Mouse (Mus musculus): ENCODE results near the gene Rev3l.

Gene Rev3l

DNA sequence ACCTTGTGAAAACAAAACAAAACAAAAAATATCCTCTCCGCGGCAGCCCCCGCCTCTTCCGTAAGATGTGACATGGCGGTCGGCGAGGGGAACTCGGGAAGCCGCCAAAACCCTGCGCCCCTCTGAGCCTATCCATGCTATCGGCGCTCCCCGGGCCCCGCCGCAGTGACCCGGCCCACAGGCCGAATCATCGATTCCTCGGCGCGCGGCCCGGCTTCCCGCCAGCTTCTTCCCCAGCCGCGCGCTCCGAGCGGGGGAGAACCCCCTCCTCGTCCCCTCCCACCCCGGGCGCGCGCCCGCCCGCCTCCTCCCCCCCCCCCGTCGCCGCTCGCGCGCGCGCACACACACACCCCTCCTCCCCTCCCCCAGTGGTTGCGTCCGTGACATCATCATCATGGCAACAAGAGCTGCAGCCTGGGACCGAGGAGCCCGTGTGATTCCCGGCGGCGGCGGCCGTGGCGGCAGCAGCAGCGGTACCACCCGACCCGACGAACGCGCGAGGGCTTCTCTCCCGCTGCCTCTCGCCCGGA, at the start of gene Rev3l:
Rev3l (plus strand) TSS at position 383 of the 530 bp plus-strand sequence.
- DNase-seq (ENCODE audit: low read depth, low spot score), result peak; percentile 94

DNA sequence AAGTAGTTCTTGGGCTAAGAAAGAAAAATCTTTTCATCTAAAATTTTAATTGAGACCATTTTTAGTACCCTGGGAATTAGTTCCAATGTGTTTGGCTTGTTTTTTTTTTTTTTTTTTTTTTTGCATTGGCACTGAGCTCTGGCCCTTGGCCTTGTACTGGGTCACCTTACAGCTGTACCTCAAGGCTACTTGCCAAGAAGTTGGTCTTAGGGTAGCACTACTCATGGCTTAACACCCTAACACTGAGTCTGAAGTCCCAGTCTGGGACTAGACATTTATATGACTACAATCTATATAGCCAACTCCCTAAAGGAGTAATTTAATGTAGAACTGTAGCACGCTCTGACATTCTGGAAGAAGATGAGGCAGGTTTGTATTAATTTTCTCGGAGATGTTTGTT, 49.4 kb upstream of the Rev3l start:
- no peak for DNase-seq (ENCODE audit: low read depth, low spot score)

DNA sequence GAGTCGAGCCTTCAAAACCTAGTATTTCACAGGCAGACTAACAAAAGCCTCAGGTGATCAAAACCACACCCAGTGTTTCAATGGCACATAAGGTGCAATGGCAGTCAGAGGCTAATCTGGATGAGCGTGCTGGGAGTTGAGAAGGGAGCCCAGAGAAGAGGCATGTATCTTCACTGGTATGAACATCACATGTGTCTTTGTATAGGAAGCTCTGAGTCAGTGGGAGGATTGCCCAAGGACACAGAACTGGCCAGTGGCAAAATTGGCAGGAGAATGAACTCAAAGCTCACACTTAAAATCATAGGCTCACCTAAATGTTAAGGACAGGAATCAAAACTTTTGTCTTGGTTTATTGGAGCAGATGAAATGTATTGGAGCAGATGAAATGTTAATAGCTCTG, 48.4 kb upstream of the Rev3l start:
- DNase-seq (ENCODE audit: low read depth, low spot score), result no peak

DNA sequence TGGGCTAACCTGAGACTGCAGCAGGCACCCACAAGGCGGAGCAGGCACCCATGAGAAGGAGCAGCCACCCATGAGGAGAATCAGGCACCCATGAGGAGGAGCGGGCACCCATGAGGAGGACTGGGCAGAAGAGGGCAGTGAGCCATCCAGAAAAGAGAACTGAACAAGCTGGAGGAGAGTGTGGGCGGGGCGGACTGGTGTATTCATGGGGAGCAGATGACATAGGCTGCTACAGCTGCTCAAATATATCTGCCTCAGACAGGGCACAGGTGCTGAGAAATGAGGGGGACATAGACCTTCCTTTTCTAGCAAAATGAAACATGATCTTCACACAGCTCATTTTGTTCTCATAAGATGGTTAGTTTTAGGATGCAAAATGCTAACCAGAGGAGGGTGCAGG, 45.1 kb upstream of the Rev3l start:
- no peak for DNase-seq (ENCODE audit: low read depth, low spot score)

DNA sequence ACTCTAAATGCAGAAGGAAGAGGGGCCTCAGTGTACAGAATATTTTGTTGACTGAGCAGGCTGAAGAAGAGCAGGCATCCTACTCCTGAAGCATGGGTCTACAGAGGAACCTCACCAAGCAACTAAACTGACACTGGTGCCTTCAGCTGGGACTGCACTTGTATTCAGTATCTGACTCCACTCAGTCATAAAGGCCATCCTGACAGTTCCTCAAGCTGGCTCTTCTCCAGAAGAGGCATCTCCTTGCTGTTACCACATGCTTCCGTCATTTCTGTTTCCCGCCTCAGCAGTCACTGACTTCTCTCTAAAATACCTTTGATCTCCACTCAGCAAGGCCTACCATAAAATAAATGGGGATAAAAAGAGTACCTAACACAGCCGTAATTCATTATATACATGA, 44.1 kb upstream of the Rev3l start:
- no peak for DNase-seq (ENCODE audit: low read depth, low spot score)

DNA sequence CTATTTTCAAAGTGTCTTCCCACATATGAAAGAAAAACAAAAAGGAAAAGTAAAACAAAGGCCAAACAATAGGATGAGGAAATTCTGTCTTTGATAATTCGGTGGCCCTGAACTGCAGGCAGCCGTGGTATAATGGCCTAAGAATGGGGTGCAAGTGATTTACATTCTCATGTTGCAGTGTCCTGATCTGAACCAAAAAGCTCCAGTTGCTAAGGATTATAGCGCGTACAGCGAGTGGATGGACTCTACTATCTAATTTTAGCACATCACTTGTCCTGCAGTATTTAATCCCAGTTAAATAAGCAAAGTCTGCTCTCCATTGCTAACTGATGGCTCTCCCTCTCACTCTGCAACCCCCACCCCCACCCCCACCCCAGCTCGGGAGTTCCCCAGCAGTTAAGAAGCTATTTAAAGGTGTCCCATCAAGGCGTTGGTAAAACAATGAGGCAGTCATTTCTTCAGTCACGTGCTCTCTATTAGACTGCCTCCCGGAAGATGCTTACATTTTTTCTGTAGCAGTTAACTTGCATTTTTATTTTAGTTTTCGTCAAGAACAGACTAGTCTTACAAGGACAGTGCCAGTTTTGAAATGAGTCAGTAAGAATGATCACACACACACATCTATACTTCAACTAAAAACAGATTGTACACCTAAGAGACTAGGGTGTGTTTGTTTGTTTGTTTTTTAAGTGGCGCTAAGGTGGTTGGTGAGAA, 40.4 kb upstream of the Rev3l start:
- no peak for DNase-seq (ENCODE audit: low read depth, low spot score)

DNA sequence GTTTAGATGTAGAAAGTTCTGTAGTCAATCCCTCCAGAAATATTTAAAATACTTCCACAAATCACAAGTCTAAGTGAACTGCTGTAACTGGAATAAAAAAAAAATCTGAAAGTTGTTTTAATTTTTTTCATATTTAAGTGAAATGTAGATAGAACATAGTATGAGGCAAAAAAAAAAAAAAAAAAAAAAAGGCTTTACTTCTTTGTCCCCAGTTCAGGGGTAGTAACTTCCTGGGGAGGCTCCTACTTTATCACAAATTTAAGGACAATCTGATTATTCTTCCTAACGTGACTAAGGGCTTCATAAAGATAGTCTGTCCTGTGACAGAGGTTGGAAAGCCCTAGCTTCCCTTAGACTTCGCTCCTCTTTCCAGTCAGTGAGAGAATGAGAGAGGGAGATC, 39.8 kb upstream of the Rev3l start:
- DNase-seq (ENCODE audit: low read depth, low spot score), result no peak

DNA sequence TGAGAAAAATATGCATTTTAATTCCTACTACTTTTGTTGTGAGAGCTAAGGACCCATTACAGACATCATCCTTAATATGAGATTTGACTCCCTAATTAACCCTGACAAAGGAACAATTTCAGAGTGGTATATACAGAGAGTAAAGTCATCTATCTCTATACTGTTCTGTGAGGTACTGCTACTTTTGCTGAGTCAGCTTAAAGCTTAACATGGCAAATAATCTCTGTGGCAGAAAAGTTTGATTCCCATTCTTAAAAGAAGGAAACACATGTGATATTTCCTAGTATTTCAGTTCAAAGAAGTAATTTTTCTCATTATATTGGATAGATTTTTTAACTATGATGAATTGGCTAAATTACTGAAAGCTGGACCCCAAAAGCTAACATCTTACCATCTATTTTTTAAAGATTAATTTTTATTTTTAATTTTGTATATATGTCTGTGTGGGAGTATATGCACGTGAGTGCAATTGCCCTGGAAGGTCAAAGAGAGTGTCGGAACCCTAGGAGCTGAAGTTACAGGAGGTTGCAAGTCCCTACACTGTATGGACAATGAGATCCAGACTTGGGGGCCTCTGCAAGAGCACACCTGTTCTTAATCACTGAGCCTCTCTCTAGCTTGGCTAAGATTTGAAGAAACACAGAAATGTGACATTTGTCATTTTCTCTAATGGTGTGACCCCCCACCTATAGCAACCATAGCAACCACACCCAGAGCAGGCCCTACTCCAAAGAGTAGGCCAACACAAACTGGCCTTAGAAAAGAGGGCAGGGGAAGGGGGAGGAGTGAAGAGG, 24.0 kb upstream of the Rev3l start:
- peak; percentile 28 for DNase-seq (ENCODE audit: low read depth, low spot score)

DNA sequence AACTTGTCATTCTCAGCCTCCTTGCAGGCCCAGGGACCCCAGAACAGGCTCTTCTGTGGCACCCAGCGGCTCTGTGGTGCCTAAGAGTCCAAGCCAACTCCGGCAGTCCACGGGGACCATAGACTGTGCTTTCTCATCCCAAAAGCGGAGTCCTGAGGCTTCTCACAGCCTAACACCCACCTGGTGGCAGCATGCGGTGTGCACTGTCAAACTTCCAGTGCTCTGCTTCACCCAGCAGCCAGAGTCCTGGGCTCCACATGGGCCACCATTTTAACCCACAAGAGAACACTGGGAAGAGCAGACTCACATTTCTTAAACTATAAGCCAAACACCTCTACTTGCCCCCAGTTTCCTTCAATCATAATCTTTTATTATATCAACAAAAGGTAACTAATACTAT, 15.0 kb upstream of the Rev3l start:
- DNase-seq (ENCODE audit: low read depth, low spot score), result no peak

DNA sequence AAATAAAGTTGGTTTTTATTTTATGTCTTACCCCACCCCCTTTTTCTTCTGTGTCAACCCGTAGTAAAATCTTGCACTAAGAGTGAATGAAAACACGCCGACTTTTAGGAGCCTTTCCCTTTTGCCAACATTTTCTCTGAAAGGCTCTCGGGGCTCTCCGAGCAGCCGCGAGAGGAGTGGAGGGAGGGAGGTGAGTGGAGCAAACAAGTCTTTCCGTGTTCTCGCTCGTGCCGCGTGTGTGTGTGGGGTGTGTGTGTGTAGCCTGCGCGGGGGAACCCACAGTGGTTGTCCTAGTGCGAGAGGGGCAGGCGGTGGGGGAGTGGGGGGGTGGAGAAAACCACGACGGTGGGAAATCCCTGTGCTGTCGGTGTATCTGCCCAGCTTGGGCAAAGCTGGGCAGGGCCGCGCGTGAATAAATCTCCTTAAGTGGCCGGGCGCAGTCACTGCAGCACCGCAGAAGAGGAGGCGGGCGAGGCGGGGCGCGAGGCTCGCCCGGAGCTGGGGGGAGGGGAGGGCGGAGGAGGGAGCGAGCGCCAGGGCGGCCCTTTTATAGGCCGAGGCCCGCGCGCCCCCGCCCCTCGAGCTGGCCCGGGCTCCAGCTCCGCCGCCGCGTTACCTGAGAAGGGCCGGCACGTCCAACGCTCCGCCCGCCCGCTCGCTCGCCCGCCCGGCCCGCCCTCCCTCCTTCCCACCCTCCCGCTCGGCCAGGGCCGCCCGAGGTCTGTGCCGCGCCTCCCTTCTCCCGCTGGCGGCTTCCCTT, 762 bp upstream of the Rev3l start:
- peak; percentile 94 for DNase-seq (ENCODE audit: low read depth, low spot score)

DNA sequence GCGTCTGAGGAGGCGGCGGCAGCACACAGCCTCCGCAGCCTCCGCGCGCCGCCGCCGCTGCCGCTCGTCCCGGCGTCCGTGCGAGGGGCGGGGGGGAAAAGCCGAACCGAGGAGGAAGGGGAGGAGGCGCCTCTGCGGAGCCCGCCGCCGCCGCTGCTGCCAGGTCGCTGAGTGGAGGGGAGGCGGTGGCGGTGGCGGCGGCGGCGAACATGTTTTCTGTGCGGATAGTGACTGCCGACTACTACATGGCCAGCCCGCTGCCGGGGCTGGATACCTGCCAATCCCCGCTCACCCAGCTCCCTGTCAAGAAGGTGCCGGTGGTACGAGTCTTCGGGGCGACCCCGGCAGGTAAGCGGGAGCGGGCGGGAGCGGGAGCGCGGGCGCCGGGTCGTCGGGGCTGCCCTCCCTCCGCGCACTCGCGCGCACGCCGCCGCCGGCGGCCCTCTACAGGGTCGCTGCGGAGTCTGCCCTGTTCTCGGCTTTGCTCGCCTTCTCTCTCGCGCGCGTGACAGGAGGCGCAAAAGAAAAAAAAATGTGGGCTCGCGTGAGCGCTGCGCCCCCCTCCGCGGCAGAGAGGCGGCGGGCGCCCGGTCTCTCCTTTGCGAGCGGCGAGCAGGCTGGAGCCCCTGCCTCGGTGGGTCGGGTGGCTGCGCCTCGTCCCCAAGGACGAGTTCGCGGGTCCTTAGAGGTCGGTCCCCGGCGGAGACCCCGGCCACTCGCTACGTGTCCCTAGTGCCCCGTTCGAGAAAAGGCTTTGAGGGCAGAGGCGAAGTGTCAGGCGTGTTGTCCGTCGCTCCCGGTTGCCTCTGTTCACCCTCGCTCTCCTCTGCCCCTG, 565 bp downstream of the Rev3l start:
- DNase-seq (ENCODE audit: low read depth, low spot score), result peak; percentile 82

DNA sequence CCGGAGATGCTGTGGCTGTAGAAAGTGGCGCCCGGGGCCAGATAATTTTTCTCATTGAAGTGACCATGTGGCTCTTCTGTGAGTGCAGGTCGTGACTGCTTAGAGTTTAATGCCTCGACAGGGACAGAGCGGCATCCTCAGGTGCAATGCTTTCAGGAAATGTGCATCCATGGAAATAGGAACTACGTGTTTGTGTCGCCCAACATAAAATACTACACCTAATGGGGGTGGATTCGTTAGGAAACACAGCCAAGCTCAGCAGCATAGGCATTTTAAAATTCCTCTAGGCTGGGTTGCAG, 1.1 kb downstream of the Rev3l start:
- no peak for DNase-seq (ENCODE audit: low read depth, low spot score)

DNA sequence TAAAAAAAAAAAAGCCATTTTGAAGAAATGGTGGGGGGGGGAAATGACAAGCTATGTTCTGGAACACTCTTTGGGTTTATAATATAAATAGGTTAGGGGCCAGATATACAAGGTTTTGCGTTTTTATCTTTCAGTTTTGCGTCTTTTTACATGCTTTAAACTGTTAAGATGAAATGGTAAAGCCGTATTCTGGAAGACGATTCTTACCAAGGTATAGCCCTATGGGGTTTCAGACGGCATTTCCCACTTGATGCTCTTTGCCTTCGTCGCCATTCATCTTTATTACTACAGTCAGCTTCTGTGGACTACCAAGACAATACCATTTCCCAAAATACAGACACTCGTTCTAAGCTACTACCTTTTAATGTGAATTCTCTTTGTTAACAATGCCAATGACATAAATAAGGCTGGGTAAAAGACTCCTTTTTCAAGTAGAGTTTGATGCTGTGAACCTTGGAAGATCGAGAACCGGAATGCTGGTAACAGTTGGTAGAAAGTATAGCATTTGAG, 1.6 kb downstream of the Rev3l start:
- no peak for DNase-seq (ENCODE audit: low read depth, low spot score)

DNA sequence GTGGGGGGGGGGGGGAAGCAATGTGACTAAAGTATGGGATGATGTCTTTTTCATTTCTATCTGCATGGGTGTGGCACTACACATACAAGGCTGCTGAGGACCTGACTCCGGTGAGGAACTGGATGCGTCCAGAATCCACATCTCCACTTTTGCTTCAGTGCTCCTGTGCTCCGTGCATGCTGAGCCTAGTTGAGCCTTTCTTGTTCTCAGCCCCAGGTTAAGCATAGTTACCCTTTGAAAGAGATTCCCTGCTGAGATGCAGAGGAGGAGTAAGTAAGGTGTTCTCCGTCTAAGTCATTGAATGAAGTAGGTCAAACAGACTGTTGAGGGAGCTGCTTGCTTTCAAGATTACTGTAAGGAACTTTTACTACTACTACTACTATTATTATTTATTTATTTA, 4.3 kb downstream of the Rev3l start:
- no peak for DNase-seq (ENCODE audit: low read depth, low spot score)

DNA sequence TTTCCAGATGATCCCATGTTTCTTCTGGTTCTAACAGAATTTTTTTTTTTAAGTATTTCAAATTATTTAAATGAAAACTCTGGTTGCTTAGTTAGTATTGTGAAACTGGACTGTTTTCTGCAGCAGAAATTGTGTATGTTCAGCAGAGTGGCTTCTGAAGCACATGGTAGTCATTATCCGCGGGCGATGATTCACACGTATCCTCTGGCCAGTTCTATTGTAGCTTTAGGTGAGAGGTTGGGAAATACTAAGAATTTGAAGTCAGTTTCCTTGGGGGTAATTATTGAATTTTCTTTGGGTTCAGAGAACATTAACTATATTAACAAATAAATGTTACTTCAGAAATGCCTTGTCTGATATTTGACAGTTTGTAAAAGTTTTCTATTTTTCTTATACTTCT, 10.1 kb downstream of the Rev3l start:
- no peak for DNase-seq (ENCODE audit: low read depth, low spot score)

DNA sequence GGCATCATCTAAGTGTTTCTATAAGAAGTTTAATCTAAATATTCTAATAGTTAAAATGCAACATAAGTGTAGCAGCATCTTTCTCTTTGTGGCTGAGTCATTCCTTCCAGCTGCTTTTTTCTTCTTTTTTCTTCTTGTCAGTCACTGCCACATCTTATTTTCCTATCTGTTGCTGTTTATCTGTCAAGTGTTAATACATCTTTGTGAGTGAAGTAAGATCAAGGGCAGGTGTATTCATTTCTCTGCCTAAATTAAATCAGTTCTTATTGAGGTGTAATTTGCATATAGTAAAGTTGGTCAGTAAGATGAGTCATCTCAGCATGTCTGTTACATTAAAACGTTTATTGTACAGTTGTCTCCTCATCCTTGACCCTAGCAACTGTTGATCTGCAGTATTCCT, 32.8 kb downstream of the Rev3l start:
- no peak for DNase-seq (ENCODE audit: low read depth, low spot score)

DNA sequence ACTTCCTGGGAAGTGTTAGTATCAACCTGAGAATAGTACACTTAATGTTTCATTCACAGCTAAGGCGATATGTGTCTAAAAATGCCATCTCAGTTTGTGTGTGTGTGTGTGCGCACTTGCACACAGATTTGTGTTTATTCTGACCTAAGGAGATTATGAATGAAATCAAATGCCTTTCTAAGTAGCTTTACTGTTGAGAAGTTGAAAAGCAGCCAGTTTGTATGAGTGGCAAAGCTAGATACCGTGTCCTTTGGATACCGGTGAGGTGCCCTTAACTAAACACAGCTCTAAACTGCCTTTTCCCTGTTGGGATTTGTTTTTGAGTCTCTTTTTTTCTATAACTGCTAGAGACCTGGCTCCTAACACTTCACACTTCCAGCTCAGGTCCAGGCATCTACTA, 34.8 kb downstream of the Rev3l start:
- DNase-seq (ENCODE audit: low read depth, low spot score), result no peak

DNA sequence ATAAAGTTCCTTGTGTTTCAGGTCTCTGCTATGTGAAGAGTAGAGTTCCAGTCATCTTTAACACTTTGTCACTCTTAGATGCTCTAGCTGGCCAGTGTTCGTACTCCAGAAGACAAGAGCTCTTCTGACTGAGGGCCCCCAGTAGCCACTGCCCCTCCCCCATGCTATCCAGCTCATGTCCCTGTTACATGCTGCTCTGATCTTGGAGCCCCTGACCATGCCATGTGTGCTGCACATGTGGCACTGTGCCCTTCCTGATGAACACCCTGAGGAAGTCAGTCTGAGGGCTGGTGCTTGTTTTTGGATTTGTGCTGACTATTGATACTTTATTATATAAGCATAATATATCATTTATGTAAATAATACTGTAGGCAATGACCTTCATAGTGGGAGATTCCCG, 40.3 kb downstream of the Rev3l start:
- DNase-seq (ENCODE audit: low read depth, low spot score), result peak; percentile 21

DNA sequence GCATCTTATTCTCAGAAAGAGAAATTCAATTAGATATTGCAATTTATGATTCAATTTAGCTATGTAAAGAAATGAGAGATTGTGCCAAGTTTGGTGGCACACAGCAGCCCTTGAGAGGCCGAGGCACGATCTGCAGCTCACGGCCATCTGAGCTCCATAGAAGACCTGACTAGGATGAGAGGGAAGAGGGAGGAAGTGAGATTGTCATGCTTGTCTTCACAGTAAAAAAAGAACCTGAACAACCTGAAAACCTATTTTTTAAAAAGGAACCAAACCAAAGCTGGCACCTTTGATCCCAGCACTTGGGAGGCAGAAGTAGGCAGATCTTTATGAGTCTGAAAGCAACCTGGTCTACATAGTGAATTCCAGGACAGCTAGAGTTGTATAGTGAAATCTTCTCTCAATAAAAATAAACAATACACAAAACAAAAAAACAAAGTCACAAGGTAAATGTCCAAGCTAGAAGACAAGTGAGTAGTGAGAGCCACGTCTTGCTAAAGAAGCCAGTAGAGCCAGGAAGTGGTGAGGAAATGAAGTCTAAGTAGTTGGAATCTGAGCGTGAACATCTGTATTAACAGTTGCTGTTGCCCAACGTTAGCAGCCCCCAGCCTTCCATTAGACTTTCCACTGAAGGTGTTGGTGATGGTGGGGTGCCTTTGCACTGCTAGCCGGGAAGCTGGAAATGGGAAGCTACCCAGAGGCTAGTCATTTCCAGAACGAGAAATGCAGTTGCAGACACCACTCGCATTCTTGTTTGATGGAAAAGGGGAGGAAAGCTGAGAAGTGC, 42.2 kb downstream of the Rev3l start:
- DNase-seq (ENCODE audit: low read depth, low spot score), result no peak

DNA sequence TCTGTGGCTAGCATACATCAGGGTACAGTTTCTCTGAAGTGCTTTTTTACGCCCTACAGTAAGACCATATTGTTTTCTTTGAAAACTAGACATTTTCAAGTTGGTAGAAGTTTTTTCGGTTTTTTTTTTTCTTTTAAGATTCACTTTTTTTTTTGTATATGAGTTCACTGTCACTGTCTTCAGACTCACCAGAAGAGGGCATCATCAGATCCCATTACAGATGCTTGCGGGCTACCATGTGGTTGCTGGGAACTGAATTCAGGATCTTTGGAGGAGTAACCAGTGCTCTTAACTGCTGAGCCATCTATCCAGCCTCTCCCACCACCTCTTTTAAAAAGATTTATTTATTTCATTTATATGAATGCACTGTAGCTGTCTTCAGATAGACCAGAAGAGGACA, 45.0 kb downstream of the Rev3l start:
- no peak for DNase-seq (ENCODE audit: low read depth, low spot score)

DNA sequence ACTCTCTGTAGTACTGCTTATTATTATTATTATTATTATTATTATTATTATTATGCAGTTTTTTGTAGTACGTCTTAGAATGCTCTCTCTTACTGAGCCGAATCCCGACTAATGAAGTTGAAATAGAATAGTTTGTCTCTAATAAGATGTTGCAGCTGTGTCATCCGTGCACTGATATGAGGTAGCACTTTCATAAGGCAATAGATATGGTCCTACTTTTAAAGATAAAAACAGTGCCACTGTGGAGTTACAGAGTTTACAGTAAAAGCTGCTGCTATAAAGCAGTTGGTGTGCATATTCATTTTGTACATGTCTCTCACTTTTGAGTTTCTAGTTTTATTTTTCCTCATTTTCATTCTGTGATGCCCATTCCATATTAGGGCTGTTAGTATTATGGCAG, 46.4 kb downstream of the Rev3l start:
- no peak for DNase-seq (ENCODE audit: low read depth, low spot score)
